Mouse (Mus musculus) CH12.LX (cell line): Measurements from ENCODE around the gene Adamtsl1. TPM values are rescaled to one million over a fixed set of nuclear protein-coding genes. Genes with fewer than 3 reads are reported as not detected.

Source experiments
- DNase-seq: peaks from one replicate; pipeline ENCODE4 v3.0.0-alpha.2; 2013; ENCODE audit errors: extremely low read depth
- H3K27ac ChIP-seq: 2 replicates; pipeline ENCODE4 v1.5.1; 2012; ENCODE audit warnings: low read depth, mild to moderate bottlenecking, control low read depth, moderate library complexity; ENCODE audit not compliant: insufficient read depth
- H3K27me3 ChIP-seq: replicated peaks from 2 replicates; pipeline ENCODE3; 2012; ENCODE audit warnings: inconsistent platforms
- H3K36me3 ChIP-seq, 2 experiments: replicated peaks in 1 of 2; 2 replicates each; pipeline versions ENCODE3 to v1.6.1; 2012; ENCODE audit warnings: inconsistent platforms in 1 of 2, low read length in 1 of 2, mild to moderate bottlenecking in 1 of 2, mixed read lengths in 1 of 2, moderate library complexity in 1 of 2; ENCODE audit not compliant: control insufficient read depth in 1 of 2, insufficient read depth in 1 of 2
- H3K4me1 ChIP-seq, 2 experiments: 2 replicates each; pipeline ENCODE4 v1.6.1; 2012; ENCODE audit warnings: inconsistent platforms in 1 of 2, moderate library complexity in 1 of 2; ENCODE audit not compliant: insufficient read depth in 2 of 2, control insufficient read depth in 1 of 2
- H3K4me2 ChIP-seq: 2 replicates; pipeline ENCODE4 v1.6.1; 2012; ENCODE audit warnings: low read depth, mild to moderate bottlenecking, control low read depth; ENCODE audit not compliant: poor library complexity, insufficient read depth, severe bottlenecking
- H3K4me3 ChIP-seq, 3 experiments: fragments of 150-350 bp in 1 of 3; sonication (generic) in 1 of 3; replicated peaks in 1 of 3; 2 replicates each; pipeline versions ENCODE3 to v1.5.1; 2011 to 2012; ENCODE audit warnings: low read depth in 2 of 3, low read length in 2 of 3, mild to moderate bottlenecking in 2 of 3, moderate library complexity in 2 of 3, control low read depth in 1 of 3, improper control_type of control experiment in 1 of 3, inconsistent platforms in 1 of 3, mixed read lengths in 1 of 3; ENCODE audit not compliant: poor library complexity in 1 of 3
- H3K79me2 ChIP-seq: replicated peaks from 2 replicates; pipeline ENCODE4 v1.6.1; 2012; ENCODE audit warnings: mild to moderate bottlenecking, moderate library complexity; ENCODE audit not compliant: control insufficient read depth, poor library complexity, insufficient read depth, severe bottlenecking; ENCODE audit errors: extremely low read depth
- H3K9ac ChIP-seq: 2 replicates; pipeline ENCODE4 v1.6.1; 2012; ENCODE audit warnings: low read depth, mild to moderate bottlenecking, control low read depth, moderate library complexity; ENCODE audit not compliant: insufficient read depth
- H3K9me3 ChIP-seq: replicated peaks from 2 replicates; pipeline ENCODE3; 2012; ENCODE audit warnings: low read length, inconsistent platforms, mixed read lengths
- BHLHE40 ChIP-seq: IDR thresholded peaks from 2 replicates; pipeline ENCODE4 v1.6.1; 2011; ENCODE audit warnings: mild to moderate bottlenecking, low read depth, low read length, improper control_type of control experiment
- CHD1 ChIP-seq: IDR thresholded peaks from 2 replicates; pipeline ENCODE4 v1.6.1; 2012; ENCODE audit warnings: low read depth, low read length, improper control_type of control experiment, inconsistent platforms
- CHD2 ChIP-seq: IDR thresholded peaks from 2 replicates; pipeline ENCODE4 v1.6.1; 2011; ENCODE audit warnings: low read length, improper control_type of control experiment
- CTCF ChIP-seq, 2 experiments: IDR thresholded peaks in 1 of 2; conservative IDR thresholded peaks in 1 of 2; 2 replicates each; pipeline ENCODE4 v1.5.1; 2011 to 2012; ENCODE audit warnings: low read depth in 2 of 2, low read length in 2 of 2, improper control_type of control experiment in 1 of 2, inconsistent platforms in 1 of 2, mild to moderate bottlenecking in 1 of 2, moderate library complexity in 1 of 2
- EP300 ChIP-seq: IDR thresholded peaks from 2 replicates; pipeline ENCODE4 v1.6.1; 2011; ENCODE audit warnings: low read length, improper control_type of control experiment
- ETS1 ChIP-seq: conservative IDR thresholded peaks from 2 replicates; pipeline ENCODE4 v1.6.1; 2012; ENCODE audit warnings: low read depth, mild to moderate bottlenecking, inconsistent platforms, low read length, improper control_type of control experiment, moderate library complexity
- GABPA ChIP-seq: IDR thresholded peaks from 2 replicates; pipeline ENCODE4 v1.6.1; 2012; ENCODE audit warnings: low read depth, low read length, improper control_type of control experiment, inconsistent platforms; ENCODE audit not compliant: insufficient replicate concordance
- HCFC1 ChIP-seq: IDR thresholded peaks from 2 replicates; pipeline ENCODE4 v1.6.1; 2012; ENCODE audit warnings: low read depth, mild to moderate bottlenecking, inconsistent platforms, low read length, improper control_type of control experiment
- JUN ChIP-seq: IDR thresholded peaks from 2 replicates; pipeline ENCODE4 v1.6.1; 2011; ENCODE audit warnings: low read depth, mild to moderate bottlenecking, low read length, improper control_type of control experiment, moderate library complexity; ENCODE audit not compliant: insufficient read depth
- KAT2A ChIP-seq: IDR thresholded peaks from 2 replicates; pipeline ENCODE4 v1.6.1; 2012; ENCODE audit warnings: low read length, improper control_type of control experiment, inconsistent platforms; ENCODE audit not compliant: insufficient replicate concordance
- MAX ChIP-seq: IDR thresholded peaks from 2 replicates; pipeline ENCODE4 v1.6.1; 2011; ENCODE audit warnings: low read length, improper control_type of control experiment
- NELFE ChIP-seq: IDR thresholded peaks from 2 replicates; pipeline ENCODE4 v1.6.1; 2011; ENCODE audit warnings: low read depth, low read length, improper control_type of control experiment
- PAX5 ChIP-seq: IDR thresholded peaks from 2 replicates; pipeline ENCODE4 v1.6.1; 2012; ENCODE audit warnings: low read length, inconsistent platforms, mixed read lengths
- RAD21 ChIP-seq: IDR thresholded peaks from 2 replicates; pipeline ENCODE4 v1.6.1; 2011; ENCODE audit warnings: low read depth, mild to moderate bottlenecking, low read length, improper control_type of control experiment, moderate library complexity
- SIN3A ChIP-seq: IDR thresholded peaks from 2 replicates; pipeline ENCODE4 v1.6.1; 2012; ENCODE audit warnings: low read length, improper control_type of control experiment, inconsistent platforms
- SMC3 ChIP-seq: IDR thresholded peaks from 2 replicates; pipeline ENCODE4 v1.6.1; 2011; ENCODE audit warnings: low read depth, low read length, improper control_type of control experiment
- TBP ChIP-seq: conservative IDR thresholded peaks from 2 replicates; pipeline ENCODE4 v1.6.1; 2011; ENCODE audit warnings: low read depth, low read length, improper control_type of control experiment
- UBTF ChIP-seq: IDR thresholded peaks from 2 replicates; pipeline ENCODE4 v1.6.1; 2012; ENCODE audit warnings: low read depth, mild to moderate bottlenecking, inconsistent platforms, low read length, improper control_type of control experiment, moderate library complexity
- USF1 ChIP-seq: IDR thresholded peaks from 2 replicates; pipeline ENCODE4 v1.6.1; 2014; ENCODE audit warnings: low read depth, mild to moderate bottlenecking, inconsistent platforms, low read length, improper control_type of control experiment
- USF2 ChIP-seq: conservative IDR thresholded peaks from 2 replicates; pipeline ENCODE4 v1.6.1; 2011; ENCODE audit warnings: low read depth, low read length, improper control_type of control experiment
- ZKSCAN1 ChIP-seq: IDR thresholded peaks from 2 replicates; pipeline ENCODE4 v1.6.1; 2012; ENCODE audit warnings: low read depth, inconsistent platforms, low read length, improper control_type of control experiment, borderline replicate concordance
- ZNF384 ChIP-seq: IDR thresholded peaks from 2 replicates; pipeline ENCODE4 v1.6.1; 2012; ENCODE audit warnings: low read depth, low read length, improper control_type of control experiment, inconsistent platforms
- dilution Hi-C: fragments of 300-500 bp; cut with MboI; formaldehyde crosslinking; loops from 2 replicates; pipeline ENCODE4 v1.14.3; 2020; ENCODE audit warnings: low sequenced_read_pairs; ENCODE audit not compliant: extremely low pct_unique_long_range_greater_than_20kb, extremely low pct_ligation_motif_present
- in situ Hi-C: fragments of 300-500 bp; cut with MboI; formaldehyde crosslinking; loops from 3 replicates; pipeline ENCODE4 v1.14.3; 2019; ENCODE audit warnings: low sequenced_read_pairs, low pct_ligation_motif_present, low pct_unique_long_range_greater_than_20kb, mixed read lengths
- polyA plus RNA-seq: library from polyadenylated mRNA; unstranded; fragments of >175 nt; gene quantifications from 2 replicates; pipeline ENCODE4 v1.2.1, GENCODE M21; 2012; ENCODE audit warnings: low read depth; ENCODE audit not compliant: insufficient read length
- total RNA-seq, 2 experiments: library from RNA; depleted of rRNA; stranded (reverse); fragments of 300-350 nt in 1 of 2; fragments of >200 nt in 1 of 2; gene quantifications; 2 replicates each; pipeline ENCODE4 v1.2.3; 2012 to 2014

The Adamtsl1 gene
- total and polyA plus RNA-seq, 3 experiments: not detected

DNA sequence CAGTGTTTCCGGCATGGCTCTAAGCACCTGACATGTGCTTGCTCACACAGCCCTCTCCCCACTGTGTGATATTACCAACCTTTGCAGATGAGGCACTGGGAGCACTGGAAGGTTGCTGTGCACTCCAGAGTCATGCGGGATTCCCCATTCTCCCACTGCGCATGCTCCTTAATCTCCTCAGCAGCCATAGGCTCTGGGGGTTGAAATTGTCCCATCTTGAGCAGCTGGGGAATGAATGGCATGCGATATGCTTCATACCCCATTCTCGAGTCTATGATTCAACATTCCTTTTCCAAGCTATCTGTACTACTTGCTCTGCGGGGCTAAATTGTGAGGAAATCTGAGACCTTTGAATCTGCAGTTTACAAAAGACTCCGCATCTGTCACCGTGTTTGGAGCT lies 812.7 kb downstream of the Adamtsl1 start:
- Histone ChIP-seq H3K9me3 (no peaks in the 10 kb centered on the region), H3K4me2 (no peak overlapping the region), H3K79me2 (no peaks in the 10 kb centered on the region), H3K27me3 (no peaks in the 10 kb centered on the region), H3K9ac (no peak overlapping the region), H3K36me3 (no peaks in the 10 kb centered on the region), H3K4me3 (no peak overlapping the region), H3K27ac (no peak overlapping the region), H3K4me1 (no peaks in the 10 kb centered on the region)
- DNase-seq: no peak
- dilution Hi-C loops: no loop called here
- in situ Hi-C loops: no loop called here
- TF ChIP-seq GABPA (no peak), CTCF (conservative IDR thresholded peaks at IDR 0.05 in 1 of 2, IDR thresholded peaks at IDR 0.05 in 1 of 2; ENCODE audit: low read depth in 2 of 2, low read length in 2 of 2) (no peak), ZNF384 (no peak), BHLHE40 (no peak), MAX (no peak), TBP (no peak), SMC3 (no peak), NELFE (no peak), PAX5 (no peak), SIN3A (no peak), ETS1 (no peak), EP300 (no peak), CHD1 (no peak), UBTF (no peak), JUN (no peak), CHD2 (no peak), RAD21 (no peak), KAT2A (no peak)

DNA sequence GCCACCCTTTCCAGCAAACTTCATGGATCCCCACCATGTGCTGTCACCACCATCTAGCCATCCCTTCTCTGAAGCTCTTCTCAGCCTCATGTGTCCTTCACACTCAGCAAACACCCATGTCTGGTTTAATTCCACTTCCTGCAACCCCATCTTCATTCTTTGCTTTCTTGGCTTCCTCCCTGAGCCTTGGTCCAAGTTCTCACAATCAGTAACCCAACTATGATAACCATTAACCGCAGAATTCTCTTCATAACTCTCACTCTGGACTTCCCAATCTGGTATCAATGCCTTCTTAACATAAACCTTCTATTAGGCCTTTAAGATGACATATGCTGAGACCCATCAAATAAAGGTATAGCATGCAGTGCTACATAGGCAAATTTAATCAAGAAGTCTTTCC lies 815.5 kb downstream of the Adamtsl1 start:
- Histone ChIP-seq H3K4me1 (no peaks in the 10 kb centered on the region), H3K4me2 (no peak overlapping the region), H3K9ac (no peak overlapping the region), H3K9me3 (no peaks in the 10 kb centered on the region), H3K4me3 (no peak overlapping the region), H3K27ac (no peak overlapping the region), H3K79me2 (no peaks in the 10 kb centered on the region), H3K36me3 (no peaks in the 10 kb centered on the region), H3K27me3 (no peaks in the 10 kb centered on the region)
- no peak for TF ChIP-seq ZKSCAN1
- TF ChIP-seq USF2: no peak
- no peak for TF ChIP-seq PAX5
- TF ChIP-seq HCFC1: no peak
- TF ChIP-seq ZNF384: no peak
- TF ChIP-seq USF1: no peak
- no peak for TF ChIP-seq ETS1
- no peak for TF ChIP-seq JUN
- no peak for DNase-seq
- dilution Hi-C loops: no loop called here
- in situ Hi-C loops: no loop called here
